Mouse (Mus musculus) C3H10T1/2 (cell line): ENCODE measurements around the gene Hspb8. TPM values are rescaled to one million over a fixed set of nuclear protein-coding genes. Genes with fewer than 3 reads are reported as not detected.

Experiments used
- polyA plus RNA-seq, 2 experiments: library from polyadenylated mRNA; unstranded; fragments of >200 nt; fragmentation: generic; extraction: Trizol; gene quantifications; one replicate each; pipeline ENCODE4 v1.2.1; 2012; ENCODE audit warnings: missing spikeins in 2 of 2

The Hspb8 gene
- 10 to 100 TPM; 61.7 to 63.7 TPM for polyA plus RNA-seq

GRCm38 (mm10) chr5:116422699-116423201 lies at the start of gene Hspb8:
Gene Hspb8 (minus strand): TSS chr5:116422864.

Other genes with a start within 250 kb of the Hspb8 start
- gene Ccdc60, start 133.9 kb downstream of the Hspb8 start, polyA plus RNA-seq = not detected
- gene Srrm4, start 169.0 kb upstream of the Hspb8 start, polyA plus RNA-seq = under 1 TPM; 0.08 to 0.32 TPM